Mouse (Mus musculus): ENCODE results near the gene Zbp1. TPM values are rescaled to one million over a fixed set of nuclear protein-coding genes. Genes with fewer than 3 reads are reported as not detected.

Zbp1 gene
- polyA plus RNA-seq, 1 experiment = 9.1 TPM

DNA sequence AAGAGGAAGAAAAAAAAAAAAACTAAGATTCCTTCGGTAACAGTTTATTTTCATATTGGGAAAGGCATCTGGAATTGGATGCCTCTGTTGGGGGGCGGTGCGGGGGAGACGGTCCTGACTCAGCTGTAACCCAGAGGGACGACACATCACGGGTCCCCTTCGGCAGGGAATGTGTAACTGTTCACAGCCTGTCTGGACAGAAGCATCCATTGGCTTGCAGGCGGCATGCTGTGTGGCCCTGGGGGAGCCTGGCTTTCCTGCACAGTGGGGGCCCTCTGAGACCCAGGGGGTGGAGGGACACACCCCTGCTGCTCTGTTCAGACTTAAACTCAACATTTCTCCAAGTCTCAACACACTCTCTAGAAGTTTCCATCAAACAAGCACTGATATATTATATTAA lies 8.1 kb upstream of the Zbp1 start:
- H3K4me1 ChIP-seq (ENCODE audit: control insufficient read depth, insufficient read depth, low read length) = peaks cover 2% of the 10 kb centered on the region
- TF ChIP-seq POLR2A (IDR thresholded peaks at IDR 0.05; ENCODE audit: borderline replicate concordance, control insufficient read depth, low read depth, low read length) (no peak), CTCF (IDR thresholded peaks at IDR 0.05; ENCODE audit: control insufficient read depth, insufficient read depth, low read length) (no peak)
- H3K4me3 ChIP-seq (replicated peaks; ENCODE audit: control insufficient read depth, low read depth, low read length) = no peak overlapping the region
- WGBS = 87% methylated on average over 8 of the region's 8 CpGs
- H3K27ac ChIP-seq (ENCODE audit: control insufficient read depth, insufficient read depth, low read depth, low read length, poor library complexity) = no peak overlapping the region

DNA sequence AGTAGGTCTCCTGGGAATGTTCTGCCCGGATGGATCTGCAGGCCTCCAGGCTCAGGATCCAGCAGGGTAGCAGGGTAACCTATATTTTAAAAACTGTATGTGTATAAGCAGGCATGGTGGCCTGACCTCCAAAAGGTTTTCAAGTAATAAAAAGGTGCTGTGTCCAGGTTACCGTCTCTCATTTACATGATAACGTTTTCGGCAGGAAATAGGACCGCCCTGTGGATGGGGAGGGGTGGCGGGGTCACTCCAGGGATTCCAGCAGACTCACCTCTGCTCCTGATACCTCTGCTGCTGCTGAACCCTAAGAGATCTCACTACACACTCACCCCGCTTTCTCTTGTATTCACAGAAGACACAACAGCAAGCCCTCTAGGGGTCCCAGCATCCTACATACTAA lies 7.2 kb upstream of the Zbp1 start:
- WGBS = 81% methylated on average over 7 of the region's 7 CpGs
- no peak overlapping the region for H3K27ac ChIP-seq (ENCODE audit: control insufficient read depth, insufficient read depth, low read depth, low read length, poor library complexity)
- H3K4me1 ChIP-seq (ENCODE audit: control insufficient read depth, insufficient read depth, low read length) = peaks cover 2% of the 10 kb centered on the region
- H3K4me3 ChIP-seq (replicated peaks; ENCODE audit: control insufficient read depth, low read depth, low read length) = no peak overlapping the region
- no peak for TF ChIP-seq CTCF (IDR thresholded peaks at IDR 0.05; ENCODE audit: control insufficient read depth, insufficient read depth, low read length)
- TF ChIP-seq POLR2A (IDR thresholded peaks at IDR 0.05; ENCODE audit: borderline replicate concordance, control insufficient read depth, low read depth, low read length) = no peak

DNA sequence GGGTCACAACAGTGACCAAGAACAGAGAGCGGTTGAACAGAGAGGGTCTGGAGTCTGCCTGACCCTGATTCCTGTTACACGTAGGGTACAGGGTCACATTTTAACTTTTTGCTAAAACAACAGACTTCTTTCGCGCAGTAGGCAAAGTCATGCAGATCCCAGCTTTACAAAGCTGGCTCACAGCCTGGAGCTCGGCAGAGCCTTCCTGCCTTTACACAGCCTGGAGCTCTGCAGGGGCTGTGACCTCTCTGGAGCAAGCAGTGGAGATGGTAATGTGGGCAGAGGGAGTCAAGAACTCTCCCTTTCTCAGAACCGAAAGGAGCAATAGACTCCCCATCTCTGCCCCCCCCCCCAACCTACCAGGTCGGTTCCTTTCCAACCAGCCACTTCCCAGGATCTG lies 6.1 kb upstream of the Zbp1 start:
- Histone ChIP-seq H3K4me3 (replicated peaks; ENCODE audit: control insufficient read depth, low read depth, low read length) (no peak overlapping the region), H3K4me1 (ENCODE audit: control insufficient read depth, insufficient read depth, low read length) (peaks cover 2% of the 10 kb centered on the region), H3K27ac (ENCODE audit: control insufficient read depth, insufficient read depth, low read depth, low read length, poor library complexity) (no peak overlapping the region)
- TF ChIP-seq CTCF (IDR thresholded peaks at IDR 0.05; ENCODE audit: control insufficient read depth, insufficient read depth, low read length) (no peak), POLR2A (IDR thresholded peaks at IDR 0.05; ENCODE audit: borderline replicate concordance, control insufficient read depth, low read depth, low read length) (no peak)
- 62% methylated on average over 7 of the region's 7 CpGs for WGBS

DNA sequence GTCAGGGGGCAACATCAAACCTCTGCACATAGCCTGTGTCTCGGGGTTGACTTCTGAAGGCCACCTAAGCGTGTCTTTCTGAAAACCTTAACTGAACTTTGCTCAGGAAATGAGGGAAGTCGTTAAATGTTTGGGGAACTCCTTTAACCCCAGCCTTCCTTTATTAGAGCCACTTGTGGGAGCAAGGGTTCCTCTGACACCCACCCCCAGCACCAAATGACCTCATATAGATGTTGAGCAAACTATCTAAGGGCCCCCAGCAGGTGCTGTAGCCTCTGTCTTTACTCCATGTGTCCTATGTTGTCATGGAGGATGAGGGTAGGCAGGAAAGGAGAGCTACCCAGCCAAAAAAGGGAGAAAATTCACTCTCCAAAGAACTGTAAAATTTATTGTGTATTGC lies 5.4 kb upstream of the Zbp1 start:
- Histone ChIP-seq H3K4me3 (replicated peaks; ENCODE audit: control insufficient read depth, low read depth, low read length) (no peak overlapping the region), H3K27ac (ENCODE audit: control insufficient read depth, insufficient read depth, low read depth, low read length, poor library complexity) (0 out of 2 replicates have a peak overlapping the region, but pooled peaks have one; percentile 24), H3K4me1 (ENCODE audit: control insufficient read depth, insufficient read depth, low read length) (peaks cover 4% of the 10 kb centered on the region)
- 4% methylated on average over 3 of the region's 3 CpGs for WGBS
- TF ChIP-seq CTCF (IDR thresholded peaks at IDR 0.05; ENCODE audit: control insufficient read depth, insufficient read depth, low read length) (no peak), POLR2A (IDR thresholded peaks at IDR 0.05; ENCODE audit: borderline replicate concordance, control insufficient read depth, low read depth, low read length) (no peak)

DNA sequence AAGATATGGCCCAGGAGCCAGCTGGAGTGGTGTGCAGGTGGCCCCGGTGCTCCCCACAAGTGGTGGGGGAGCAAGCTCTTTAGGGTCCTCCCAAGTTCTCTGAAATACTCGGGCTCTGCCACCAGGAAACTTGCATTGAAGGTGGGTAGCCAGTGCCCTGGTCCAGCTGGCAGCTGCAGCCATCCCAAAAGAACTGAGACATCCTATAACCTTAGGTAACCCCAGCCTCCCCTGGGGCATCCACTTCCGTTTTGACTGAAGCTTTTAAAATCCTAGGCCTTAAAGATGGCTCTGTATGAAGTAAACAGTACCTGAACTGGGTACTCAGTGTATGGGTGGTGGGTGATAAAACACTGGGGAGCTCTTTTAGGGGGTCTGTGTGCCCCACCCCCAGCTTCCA lies 4.8 kb upstream of the Zbp1 start:
- Histone ChIP-seq H3K4me3 (replicated peaks; ENCODE audit: control insufficient read depth, low read depth, low read length) (no peak overlapping the region), H3K27ac (ENCODE audit: control insufficient read depth, insufficient read depth, low read depth, low read length, poor library complexity) (peak overlapping the region; percentile 24), H3K4me1 (ENCODE audit: control insufficient read depth, insufficient read depth, low read length) (peaks cover 4% of the 10 kb centered on the region)
- 24% methylated on average over 3 of the region's 3 CpGs for WGBS
- TF ChIP-seq POLR2A (IDR thresholded peaks at IDR 0.05; ENCODE audit: borderline replicate concordance, control insufficient read depth, low read depth, low read length) = no peak
- no peak for TF ChIP-seq CTCF (IDR thresholded peaks at IDR 0.05; ENCODE audit: control insufficient read depth, insufficient read depth, low read length)

DNA sequence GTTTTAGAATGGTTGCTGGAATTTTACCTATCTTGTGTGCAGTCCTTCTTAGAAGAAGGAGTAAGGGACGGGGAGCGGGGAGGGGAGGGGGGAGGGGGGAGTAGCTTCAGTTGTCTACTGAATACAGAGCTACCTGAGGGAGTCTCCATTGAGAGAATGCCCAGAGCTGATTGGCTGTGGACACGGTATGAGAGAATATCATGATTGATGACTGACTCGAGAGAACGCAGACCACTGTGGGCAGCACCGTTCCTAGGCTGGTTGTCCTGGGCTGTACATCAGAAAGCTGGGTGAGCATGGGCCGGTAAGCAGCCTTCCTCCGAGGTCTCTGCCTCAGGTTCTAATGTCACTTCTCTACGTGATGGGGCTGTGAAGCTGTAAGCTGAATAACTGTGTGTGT lies 2.0 kb upstream of the Zbp1 start:
- Histone ChIP-seq H3K4me3 (replicated peaks; ENCODE audit: control insufficient read depth, low read depth, low read length) (no peak overlapping the region), H3K4me1 (ENCODE audit: control insufficient read depth, insufficient read depth, low read length) (peaks cover 7% of the 10 kb centered on the region), H3K27ac (ENCODE audit: control insufficient read depth, insufficient read depth, low read depth, low read length, poor library complexity) (no peak overlapping the region)
- WGBS = 86% methylated on average over 9 of the region's 9 CpGs
- TF ChIP-seq CTCF (IDR thresholded peaks at IDR 0.05; ENCODE audit: control insufficient read depth, insufficient read depth, low read length) (no peak), POLR2A (IDR thresholded peaks at IDR 0.05; ENCODE audit: borderline replicate concordance, control insufficient read depth, low read depth, low read length) (no peak)

DNA sequence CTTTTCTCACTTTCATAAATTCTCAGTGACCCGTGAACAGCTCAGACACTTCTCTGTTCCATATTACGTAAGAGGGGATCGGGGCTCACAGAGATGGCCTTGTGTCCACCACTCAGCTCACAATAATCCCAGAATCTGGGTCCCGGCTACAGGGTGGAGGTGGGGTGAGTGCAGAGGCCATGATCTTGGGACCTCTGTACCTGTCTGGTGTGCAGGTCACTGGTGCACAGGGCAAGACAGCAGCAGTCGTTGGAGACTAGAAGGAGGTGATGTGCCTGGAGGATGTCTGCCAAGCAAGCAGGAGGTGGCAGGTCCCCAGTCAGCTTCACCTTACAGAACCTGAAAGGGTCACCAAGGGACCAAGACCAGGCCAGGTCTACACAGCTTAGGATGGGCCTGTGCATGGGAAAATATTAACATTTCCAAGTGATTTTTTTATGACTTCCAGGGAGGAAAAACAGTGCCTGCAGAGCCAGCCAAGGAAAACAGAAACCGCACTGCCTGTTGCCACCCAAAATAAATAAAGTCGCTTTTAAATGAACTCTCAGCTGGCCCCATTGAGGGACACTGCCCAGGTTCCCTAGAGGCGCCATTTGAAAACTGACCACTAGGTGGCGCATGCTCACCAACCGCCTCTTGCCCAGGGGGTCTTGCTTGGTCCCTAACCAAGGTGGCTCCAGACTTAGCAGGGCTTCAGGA lies 682 bp upstream of the Zbp1 start:
- TF ChIP-seq CTCF (IDR thresholded peaks at IDR 0.05; ENCODE audit: control insufficient read depth, insufficient read depth, low read length) = peak; percentile 82
- no peak for TF ChIP-seq POLR2A (IDR thresholded peaks at IDR 0.05; ENCODE audit: borderline replicate concordance, control insufficient read depth, low read depth, low read length)
- Histone ChIP-seq H3K27ac (ENCODE audit: control insufficient read depth, insufficient read depth, low read depth, low read length, poor library complexity) (peak overlapping the region; percentile 74), H3K4me3 (replicated peaks; ENCODE audit: control insufficient read depth, low read depth, low read length) (peak overlapping the region; percentile 56), H3K4me1 (ENCODE audit: control insufficient read depth, insufficient read depth, low read length) (peaks cover 7% of the 10 kb centered on the region)
- 21% methylated on average over 10 of the region's 10 CpGs for WGBS

DNA sequence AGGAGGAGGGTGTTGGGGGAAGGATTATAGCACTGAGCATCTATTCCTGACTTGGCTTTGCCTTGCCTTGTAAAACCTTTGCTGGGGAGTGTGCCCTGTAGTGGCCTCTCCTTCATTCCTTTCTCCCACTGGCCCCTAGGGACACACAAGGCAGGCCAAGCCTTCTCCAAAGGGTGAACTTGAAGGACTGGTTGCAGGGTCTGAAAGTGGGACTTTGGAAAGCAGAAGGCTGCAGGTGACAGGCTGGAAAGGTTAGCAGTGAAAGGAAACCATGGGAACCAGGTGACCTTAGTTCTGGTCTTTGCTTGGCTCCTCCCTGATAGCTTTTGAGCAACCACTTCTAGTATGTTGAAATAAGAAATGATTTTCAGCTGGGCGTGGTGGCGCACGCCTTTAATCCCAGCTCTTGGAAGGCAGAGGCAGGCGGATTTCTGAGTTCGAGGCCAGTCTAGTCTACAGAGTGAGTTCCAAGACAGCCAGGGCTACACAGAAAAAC lies 912 bp downstream of the Zbp1 start:
- Histone ChIP-seq H3K4me3 (replicated peaks; ENCODE audit: control insufficient read depth, low read depth, low read length) (peak overlapping the region; percentile 1), H3K4me1 (ENCODE audit: control insufficient read depth, insufficient read depth, low read length) (peaks cover 6% of the 10 kb centered on the region), H3K27ac (ENCODE audit: control insufficient read depth, insufficient read depth, low read depth, low read length, poor library complexity) (no peak overlapping the region)
- no peak for TF ChIP-seq CTCF (IDR thresholded peaks at IDR 0.05; ENCODE audit: control insufficient read depth, insufficient read depth, low read length)
- no peak for TF ChIP-seq POLR2A (IDR thresholded peaks at IDR 0.05; ENCODE audit: borderline replicate concordance, control insufficient read depth, low read depth, low read length)
- WGBS = 48% methylated on average over 5 of the region's 5 CpGs

All from bone marrow, adult 2 months (tissue).